Mouse (Mus musculus): ENCODE results near the gene Neurl1a.
A peak's percentile ranks its signal among the peaks of the same experiment; 100 is the strongest.

Gene Neurl1a

DNA sequence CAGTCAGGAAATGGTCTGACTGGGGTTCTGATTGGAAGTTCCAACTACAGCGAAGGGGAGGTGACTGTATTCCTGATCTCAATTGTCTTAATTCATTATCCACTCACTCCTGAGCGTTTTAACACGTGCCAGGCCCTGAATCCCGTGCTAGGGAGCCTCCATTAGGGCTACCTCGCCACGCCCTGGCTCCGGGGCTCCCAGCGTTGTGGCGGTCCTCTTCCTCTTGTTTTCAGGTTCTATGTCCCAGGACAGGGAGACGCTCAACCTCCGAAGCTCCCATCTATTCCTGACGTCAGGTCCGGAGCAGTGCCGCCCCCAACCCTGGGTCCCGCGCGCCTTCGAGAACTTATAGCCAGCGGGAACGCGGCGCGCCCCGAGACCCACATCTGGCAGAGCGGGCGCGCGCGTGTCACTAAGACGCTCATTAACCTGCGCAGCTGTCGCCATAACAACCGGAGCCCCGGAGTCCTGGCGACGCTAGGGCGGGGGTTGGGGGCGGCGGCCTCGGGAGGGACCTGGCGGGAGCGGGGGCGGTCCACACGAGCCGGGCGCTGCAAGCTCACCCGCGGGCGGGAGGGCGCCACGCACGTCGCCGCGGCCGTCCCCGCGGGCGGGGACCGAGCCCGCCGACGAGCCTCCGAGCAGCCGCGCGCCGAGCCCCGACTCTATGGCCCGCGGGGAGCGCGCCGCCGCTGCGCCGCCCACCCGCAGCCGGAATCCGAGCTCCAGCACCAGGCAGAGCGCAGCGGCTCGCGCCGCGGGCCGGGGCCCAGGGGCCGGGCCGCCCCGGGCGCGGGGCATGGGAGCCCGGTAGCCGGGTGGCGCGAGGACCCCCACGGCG is at the start of gene Neurl1a:
Gene Neurl1a, plus strand, starts transcription at position 390 of the 841 bp plus-strand sequence.
- DNase-seq (ENCODE audit: low read depth, low spot score) = peak; percentile 95

DNA sequence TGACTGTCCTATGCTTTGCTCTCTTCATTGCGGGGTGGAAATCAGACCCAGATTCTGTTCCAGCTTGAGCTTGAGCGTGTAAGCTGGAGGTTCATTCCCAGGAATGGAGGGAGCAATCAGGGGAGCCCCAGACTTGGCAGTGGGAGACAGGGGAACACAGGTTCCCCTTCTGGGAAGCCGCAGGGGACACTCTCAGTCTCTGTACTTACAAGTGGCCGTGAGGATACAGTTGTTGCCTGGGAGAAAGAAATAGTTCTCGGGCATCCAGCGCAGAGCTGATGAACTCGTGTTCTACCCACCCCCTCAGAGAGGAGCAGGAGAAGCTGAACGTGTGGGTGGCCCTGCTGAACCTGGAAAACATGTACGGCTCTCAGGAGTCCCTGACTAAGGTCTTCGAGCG is 49.8 kb upstream of the Neurl1a start:
- DNase-seq (ENCODE audit: low read depth, low spot score) = no peak

DNA sequence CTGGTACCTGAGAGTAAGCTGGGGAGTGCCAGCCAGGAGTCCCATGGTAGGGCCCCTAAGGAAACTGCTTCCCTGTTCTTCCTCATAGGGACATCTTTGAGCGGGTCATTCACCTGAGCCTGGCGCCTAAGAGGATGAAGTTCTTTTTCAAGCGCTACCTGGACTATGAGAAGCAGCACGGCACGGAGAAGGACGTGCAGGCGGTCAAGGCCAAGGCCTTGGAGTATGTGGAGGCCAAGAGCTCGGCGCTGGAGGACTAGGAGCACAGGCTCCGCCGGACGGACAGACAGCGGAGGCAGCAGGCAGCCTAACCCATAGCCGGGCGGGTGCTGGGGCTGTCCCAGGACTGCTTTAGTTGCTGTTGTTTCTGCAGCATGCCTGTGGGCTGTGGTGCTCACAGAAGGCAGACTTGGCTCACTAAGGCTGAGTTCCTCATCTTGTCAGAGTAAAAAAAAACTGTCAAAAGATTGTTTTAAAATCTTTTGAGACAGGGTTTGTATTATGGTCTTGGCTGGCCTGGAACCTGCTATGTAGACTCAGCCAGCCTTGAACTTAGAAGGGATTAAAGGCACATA is 48.0 kb upstream of the Neurl1a start:
- no peak for DNase-seq (ENCODE audit: low read depth, low spot score)

DNA sequence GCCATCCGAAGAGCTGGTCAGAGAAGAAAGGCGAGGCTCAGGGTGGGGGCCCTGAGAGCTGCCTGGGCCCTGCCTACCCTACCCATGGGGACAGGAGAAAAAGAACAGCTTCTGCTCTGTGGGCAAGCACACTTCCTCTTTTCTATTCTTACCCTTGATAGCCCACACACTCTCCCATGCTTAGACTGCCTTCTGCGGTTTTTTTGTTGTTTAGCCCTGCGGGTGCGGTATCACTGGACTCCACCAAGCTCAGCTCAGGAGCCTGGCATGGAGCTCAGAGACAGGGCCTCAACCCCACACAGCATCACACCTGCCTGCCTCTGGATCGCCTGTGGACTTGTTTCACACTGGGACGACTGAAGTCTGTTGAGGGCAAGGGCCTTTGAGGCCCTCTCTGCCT is 45.5 kb upstream of the Neurl1a start:
- DNase-seq (ENCODE audit: low read depth, low spot score) = no peak

DNA sequence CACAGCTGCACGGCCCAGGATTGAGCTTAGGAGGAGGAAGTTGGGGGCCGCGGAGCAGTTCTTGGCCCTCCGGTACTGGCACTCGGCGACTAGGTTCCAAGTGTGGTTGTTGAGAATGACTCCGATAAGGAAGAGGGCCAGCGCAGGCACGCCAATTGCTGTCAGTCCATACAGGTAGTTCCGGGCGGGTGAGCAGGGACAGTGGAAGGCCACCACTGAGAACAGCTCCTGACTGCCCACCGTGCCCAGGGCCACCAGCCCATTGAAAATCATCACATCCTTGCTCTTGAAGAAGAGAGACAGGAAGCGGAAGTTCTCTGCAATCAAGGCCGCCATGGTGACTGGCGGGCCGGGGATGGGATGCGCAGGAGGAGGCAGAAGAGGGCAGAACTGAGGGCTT is 43.1 kb upstream of the Neurl1a start:
- DNase-seq (ENCODE audit: low read depth, low spot score) = peak; percentile 39

DNA sequence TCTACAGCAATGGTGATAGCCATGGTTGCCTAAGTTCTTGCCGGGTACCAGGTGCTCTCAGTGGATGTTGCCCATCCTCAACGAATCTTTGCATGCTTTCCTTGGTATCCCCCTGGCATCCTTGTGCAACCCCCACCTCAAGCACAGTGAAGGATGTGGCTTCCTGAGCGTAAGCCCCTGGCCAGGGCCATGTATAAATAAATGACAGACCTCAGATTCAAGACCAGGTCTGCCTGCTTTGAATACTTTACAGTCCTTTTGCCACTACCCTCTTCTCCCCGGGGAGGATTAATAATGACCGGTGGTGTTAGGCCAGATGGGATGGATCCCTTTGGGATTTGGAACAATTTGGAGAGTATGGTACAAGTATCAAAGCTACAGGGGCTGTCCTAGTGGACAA is 42.5 kb upstream of the Neurl1a start:
- no peak for DNase-seq (ENCODE audit: low read depth, low spot score)

DNA sequence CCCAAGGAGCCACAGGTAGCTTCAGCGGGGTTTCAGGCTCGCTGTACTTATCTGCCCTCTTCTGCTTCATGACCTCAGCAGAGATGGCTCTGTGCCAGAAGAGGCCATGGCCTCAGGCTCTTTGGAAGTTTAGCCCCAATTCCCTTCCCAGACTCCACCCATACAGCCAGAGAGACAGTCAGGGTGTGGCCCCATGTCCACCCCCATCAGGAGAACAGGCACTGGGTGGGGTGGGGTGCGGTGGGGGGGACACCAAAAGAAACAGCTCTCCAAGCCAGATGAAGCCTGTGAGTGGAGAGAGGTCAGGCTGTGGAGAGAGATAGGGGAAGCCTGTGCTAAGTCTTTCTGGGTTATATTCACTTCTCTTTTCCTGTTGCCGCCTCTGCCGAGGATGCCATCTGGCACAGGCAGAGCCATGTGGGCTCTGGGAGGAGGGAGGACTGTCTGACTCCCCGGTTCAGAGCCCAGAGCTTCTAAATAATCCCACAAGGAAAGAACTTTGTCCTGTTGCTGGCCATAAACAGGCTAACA is 41.5 kb upstream of the Neurl1a start:
- DNase-seq (ENCODE audit: low read depth, low spot score) = peak; percentile 80

DNA sequence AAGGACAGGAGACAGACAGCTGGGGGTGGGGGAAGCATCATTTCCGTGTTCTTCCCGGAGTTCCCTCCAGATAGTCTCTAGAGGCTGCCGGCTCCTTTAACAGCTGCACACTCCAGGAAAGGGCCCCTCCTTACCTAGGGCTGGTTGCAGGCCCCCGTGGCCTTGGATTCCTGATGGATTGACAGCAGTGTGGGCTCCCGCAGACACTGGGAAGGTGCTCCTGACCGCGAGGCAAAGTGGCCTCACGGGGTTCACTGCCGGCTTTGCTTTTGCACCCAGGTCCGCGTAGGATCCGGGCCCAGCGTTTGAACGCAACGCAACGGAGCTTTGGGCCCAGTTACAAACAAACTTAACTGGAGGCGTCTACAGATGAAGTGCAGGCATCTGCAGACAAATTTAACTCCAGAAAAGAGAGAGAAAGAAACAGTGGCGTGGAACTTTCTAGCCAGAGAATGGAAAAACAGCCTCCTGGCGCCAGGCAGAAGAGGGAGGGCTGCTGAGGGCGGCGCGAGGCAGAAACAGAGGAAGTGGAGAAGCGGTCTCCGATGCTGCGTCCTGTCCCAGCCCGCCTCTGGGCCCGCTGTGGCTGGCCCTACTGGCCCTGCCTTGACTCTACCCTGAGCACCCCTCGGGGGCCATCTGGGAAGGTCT is 40.7 kb upstream of the Neurl1a start, which contains the start of gene Calhm2:
Gene Calhm2, minus strand, starts transcription at position 524 of the 651 bp plus-strand sequence.
- peak; percentile 61 for DNase-seq (ENCODE audit: low read depth, low spot score)

DNA sequence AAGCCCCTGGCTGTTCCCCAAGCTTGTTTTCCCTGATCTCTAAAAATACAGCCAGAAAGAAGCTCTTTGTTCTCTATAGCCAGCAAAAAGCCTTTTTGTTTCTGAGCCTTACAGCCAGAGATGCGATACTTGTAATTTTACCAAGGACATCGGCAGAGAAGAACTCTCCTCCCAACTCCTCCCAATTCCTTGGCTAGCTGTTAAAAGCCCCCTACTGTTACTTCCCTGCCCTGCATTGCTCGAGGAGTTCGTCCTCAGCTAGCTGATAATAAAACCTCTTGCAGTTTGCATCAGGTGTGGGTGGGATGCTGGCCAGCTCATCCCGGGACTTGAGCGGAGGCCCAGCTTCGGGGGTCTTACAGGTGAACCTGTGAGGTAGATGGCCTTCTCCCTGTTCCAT is 39.0 kb upstream of the Neurl1a start:
- DNase-seq (ENCODE audit: low read depth, low spot score) = peak; percentile 69

DNA sequence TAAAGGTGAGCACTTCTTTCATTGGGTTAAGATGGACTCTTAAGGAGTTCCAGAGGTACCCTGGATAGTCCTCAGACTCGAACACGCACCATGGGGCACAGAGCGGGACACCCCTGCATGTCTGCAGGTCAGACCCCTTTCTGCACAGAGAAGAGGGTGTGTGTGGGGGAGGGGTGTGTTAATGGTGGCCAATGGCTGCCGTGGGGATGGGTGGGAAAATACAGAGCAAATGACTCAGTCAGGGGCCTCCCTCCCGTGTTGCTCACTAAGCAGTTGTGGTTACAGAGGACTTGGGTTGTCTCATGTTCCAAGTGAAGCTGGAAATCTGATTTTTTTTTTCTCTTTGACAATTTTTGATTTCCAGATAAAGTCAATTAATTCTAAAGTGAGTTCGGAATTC is 36.2 kb upstream of the Neurl1a start:
- DNase-seq (ENCODE audit: low read depth, low spot score) = peak; percentile 43

DNA sequence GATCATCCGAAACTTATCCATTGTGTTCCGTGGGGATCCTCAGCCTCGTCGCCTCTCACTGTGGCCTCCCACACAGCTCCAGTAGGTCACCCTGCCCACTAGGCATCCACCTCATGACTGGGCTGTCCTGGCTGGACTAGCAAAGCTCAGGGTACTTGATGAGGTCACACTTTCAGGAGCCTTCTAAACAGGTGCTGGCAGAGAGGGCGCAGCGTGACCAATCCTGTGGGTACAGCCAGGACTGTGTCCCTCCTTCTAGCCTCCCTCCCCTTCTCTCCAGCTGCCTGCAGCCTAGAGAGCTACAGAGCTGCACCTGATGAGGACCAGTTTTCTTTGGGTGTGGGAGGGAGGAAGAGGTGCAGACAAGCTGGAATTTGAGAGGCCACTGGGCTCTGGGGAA is 34.5 kb upstream of the Neurl1a start, which contains the start of gene Calhm1:
Gene Calhm1, minus strand, starts transcription at position 101 of the 400 bp plus-strand sequence.
- DNase-seq (ENCODE audit: low read depth, low spot score) = no peak

DNA sequence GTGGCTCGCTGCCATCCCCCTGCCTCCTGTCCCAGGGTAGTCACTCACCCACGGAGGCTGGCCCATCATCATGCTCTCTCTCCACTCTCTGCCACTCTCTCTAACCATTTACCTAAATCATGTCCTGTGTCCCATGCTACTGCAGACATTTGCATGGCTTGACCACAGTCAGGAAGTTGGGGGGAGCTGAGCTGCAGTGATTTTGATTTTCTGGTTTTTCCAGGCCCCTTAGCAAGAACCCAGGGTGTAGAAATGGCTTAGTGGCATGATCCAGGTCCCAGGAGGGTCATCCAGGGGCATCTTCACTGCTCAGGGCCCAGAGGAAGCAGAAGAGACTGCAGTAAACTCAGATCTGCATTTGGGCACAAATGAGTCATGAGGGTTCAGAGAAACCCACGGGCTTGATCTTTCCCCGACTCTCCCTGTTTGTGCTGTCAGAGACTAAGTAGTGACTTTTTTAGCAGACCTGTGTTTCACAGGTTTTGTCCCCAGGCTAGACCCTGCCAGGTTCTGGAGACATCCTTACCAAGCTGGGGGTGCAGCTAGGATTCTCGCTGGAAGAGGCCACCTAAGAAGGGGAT is 30.3 kb upstream of the Neurl1a start:
- DNase-seq (ENCODE audit: low read depth, low spot score) = no peak

DNA sequence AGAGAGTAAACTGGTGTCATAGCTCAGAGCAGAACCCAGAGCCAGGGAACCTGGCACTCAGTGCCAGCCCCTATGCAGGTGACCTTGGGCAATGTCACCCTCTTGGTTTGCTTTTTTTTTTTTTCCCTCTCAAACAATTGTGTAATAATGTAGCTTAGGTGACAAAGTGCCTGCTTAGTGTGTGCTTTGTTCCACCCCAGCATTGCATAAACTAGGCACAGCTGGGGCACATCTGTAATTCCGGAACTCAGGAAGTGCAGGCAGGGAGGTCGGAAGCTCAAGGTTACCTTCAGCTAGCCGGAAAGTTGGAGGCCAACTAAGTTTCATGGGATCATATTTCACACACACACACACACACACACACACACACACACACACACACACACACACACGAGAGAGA is 28.8 kb upstream of the Neurl1a start:
- peak; percentile 94 for DNase-seq (ENCODE audit: low read depth, low spot score)

DNA sequence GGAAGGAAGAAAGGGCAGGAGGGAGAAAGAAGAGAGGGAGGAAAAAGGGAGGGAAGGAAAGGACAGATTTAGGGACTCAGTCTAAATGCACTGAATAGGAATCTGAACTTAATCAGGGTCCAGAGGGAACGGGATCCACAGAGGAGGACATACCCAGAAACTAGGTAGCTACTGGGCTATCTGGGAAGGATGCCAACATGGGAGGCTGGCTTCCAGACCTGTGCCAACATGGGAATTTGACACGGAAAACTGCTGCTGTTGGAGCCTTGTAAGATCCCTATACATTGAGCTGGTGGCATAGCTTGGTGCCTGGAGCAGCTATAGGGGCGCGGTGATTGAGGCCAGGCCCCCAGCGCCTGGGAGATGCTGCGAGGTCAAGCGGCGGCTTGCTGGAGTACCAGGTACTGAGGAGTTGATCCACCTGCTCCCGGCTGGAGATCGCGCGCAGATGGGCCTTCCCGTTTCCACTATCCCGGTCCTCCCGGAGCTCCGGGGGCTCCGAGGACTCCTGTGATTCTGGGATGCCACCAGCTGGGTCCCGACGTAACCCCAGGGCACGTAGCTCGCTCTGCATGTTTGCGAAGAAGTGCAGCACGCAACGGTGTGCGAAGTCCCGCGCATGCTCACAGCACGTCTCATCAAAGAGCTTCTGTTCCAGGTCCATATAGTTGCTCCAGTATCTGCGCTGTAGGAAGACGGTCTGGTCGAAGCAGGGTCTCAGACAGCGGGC is 27.1 kb upstream of the Neurl1a start:
- DNase-seq (ENCODE audit: low read depth, low spot score) = peak; percentile 70

DNA sequence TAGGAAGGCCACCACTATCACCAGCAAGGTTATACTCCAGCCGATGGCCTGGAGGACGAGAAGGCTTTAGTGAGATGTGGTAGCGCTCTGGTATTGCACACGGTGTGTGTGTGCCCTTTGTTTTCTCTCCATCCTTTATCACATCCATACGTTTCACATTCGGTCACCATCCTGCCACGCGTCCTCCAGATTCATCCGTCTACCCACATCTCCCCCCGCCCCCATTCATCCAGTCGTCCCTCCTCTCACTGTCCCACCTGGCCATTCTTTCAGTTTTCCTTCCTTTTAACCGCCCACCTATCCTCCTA is 26.6 kb upstream of the Neurl1a start:
- DNase-seq (ENCODE audit: low read depth, low spot score) = no peak

DNA sequence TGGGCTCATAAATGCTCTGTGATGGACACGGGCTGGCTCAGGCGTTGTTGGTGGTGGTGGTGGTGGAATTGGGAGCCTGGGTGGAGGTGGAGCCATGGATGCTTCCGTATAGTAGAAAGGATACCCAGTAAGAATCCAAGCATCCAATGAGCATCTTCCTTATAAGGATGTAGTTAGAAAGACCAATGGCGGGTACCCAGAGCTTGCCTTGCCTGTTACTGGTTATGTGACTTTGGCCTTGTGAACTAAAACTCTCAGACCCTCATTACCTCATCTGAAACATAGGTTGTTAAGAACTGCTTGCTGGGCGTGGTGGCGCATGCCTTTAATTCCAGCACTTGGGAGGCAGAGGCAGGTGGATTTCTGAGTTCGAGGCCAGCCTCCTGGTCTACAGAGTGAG is 24.9 kb upstream of the Neurl1a start:
- peak; percentile 65 for DNase-seq (ENCODE audit: low read depth, low spot score)

DNA sequence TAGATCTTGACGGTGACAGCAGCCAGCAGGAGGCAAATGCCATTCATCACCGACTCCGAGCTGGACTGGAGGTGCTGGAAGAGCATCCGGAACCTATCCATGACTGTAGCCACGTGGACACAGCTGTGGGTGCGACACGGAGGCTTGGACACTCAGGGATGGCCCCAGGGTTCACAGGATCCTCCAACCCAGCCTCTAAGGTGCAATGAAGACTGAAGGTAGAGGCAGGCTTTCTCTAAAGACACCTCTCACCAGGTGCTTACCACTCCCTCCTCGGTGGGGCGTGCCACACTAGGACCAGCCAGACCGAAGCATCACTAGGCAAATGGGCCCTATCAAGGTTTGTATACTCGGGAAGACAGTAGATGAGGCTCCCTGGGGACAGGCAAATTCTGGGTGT is 21.0 kb upstream of the Neurl1a start, which contains the start of gene Calhm3:
Gene Calhm3, minus strand, starts transcription at position 101 of the 400 bp plus-strand sequence.
- no peak for DNase-seq (ENCODE audit: low read depth, low spot score)

DNA sequence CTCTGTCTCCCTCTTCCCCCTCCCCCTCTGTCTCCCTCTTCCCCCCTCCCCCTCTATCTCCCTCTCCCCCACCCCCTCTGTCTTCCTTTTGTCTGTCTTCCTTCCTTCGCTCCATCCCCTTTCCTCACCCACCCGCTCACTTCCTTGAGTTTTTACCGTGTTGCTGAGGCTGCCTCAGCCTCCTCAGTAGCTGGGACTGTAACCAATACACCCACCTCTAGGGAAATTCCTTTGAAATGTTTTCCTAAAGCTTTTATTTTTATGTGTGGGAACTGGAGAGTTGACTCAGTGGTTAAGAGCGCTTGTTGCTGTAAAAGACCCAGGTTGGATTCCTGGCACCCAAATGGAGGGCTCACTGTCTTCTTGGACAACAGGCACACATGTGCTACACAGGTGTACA is 17.0 kb upstream of the Neurl1a start:
- DNase-seq (ENCODE audit: low read depth, low spot score) = peak; percentile 37

DNA sequence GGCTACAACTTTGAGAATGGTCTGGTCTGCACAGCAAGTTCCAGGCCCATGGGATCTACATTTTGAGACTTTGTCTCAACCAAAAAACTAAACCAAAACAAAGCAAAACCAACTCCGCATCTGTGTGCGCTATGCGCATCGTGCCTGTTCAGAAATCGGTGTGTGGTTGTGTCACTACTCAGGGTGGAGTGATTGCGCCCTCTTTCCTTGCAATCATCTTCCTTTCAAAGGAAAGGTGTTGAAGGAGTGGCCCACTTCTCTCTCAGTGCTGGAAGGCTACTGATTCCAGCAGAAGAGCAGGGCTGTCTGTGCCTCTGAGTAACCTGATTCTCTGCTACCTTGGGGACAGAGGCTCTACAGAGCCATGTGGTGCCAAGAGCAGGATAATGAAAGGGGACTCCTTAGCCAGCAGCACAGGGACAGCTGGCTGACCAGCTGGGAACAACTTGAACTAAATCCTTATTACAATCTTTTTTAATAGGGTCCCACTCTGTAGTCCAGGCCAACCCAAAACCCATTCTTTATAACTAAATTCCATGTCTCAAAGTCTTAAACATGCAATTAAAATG is 15.4 kb upstream of the Neurl1a start:
- DNase-seq (ENCODE audit: low read depth, low spot score) = peak; percentile 52

DNA sequence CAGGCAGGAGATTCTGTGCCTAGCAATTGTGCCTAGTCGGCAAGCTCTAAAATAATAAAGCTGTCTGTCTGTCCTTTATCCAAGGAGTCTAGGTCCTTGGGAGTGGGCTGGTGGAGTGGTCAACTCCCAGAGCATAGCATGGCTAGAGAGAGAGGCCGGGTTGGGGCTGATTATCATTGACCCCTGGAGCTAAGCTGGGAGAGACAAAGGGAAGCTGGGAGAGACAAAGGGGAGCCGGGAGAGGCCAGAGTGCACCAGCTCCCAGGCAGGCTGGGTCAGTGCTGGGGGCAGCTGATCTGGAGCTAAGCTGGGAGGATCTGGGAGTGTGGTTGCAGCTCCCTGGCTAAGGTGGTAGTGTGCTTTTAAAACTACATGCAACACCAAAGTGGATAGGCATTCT is 11.9 kb upstream of the Neurl1a start:
- no peak for DNase-seq (ENCODE audit: low read depth, low spot score)

DNA sequence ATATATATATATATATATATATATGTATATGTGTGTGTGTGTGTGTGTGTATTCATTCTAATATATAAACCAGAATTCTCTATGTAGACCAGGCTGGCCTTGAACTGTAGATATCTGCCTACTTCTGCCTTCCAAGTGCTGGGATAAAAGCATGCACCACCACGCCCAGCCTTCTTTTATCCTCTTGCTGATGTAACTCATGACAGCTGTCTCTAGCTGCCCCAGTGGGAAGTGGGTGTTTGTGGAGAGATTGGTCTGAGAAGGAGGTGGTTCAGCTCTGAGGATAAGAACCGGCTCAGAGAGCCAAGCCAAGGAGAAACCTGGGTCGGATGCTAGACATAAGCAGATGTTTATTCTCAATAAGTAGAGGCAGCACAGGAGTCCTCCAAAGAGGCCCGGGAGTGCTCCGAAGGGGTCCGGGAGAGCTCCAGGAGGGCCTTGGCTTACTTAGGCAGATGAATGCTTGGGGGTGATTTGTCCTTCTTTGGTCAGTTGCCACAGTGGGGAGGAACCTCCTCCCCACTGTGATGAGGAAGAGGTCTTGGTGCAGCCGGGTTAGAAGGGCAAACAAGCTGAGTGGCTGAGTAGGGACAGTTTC is 10.9 kb upstream of the Neurl1a start:
- no peak for DNase-seq (ENCODE audit: low read depth, low spot score)

Measured in R1 (cell line).